Mouse (Mus musculus) hindbrain, embryonic 13.5 days (tissue): ENCODE results near the gene 1700025G04Rik. TPM values are rescaled to one million over a fixed set of nuclear protein-coding genes. Genes with fewer than 3 reads are reported as not detected.

Experiments used
- ATAC-seq: fragments of 200-750 bp; cut with Nextera tagmentation; 2 replicates; pipeline ENCODE4 v1.8.0; 2017; ENCODE audit warnings: moderate TSS enrichment; ENCODE audit not compliant: low FRiP score
- H3K27ac ChIP-seq: fragments of 300-500 bp; sonication (generic); 2 replicates; pipeline ENCODE4 v1.5.1; 2015; ENCODE audit warnings: inconsistent platforms, mild to moderate bottlenecking, moderate library complexity
- H3K27me3 ChIP-seq: fragments of 300-500 bp; sonication (generic); 2 replicates; pipeline ENCODE4 v1.6.1; 2015; ENCODE audit warnings: mild to moderate bottlenecking, inconsistent platforms
- H3K36me3 ChIP-seq: fragments of 300-500 bp; sonication (generic); 2 replicates; pipeline ENCODE4 v1.6.1; 2015; ENCODE audit warnings: mild to moderate bottlenecking, inconsistent platforms
- H3K4me1 ChIP-seq: fragments of 300-500 bp; sonication (generic); replicated peaks from 2 replicates; pipeline ENCODE4 v1.6.1; 2015; ENCODE audit warnings: inconsistent platforms
- H3K4me2 ChIP-seq: fragments of 300-500 bp; sonication (generic); 2 replicates; pipeline ENCODE4 v1.6.1; 2015; ENCODE audit warnings: inconsistent platforms, mild to moderate bottlenecking, moderate library complexity
- H3K4me3 ChIP-seq: fragments of 300-500 bp; sonication (generic); 2 replicates; pipeline ENCODE4 v1.5.1; 2015; ENCODE audit warnings: mild to moderate bottlenecking, inconsistent platforms
- H3K9ac ChIP-seq: fragments of 300-500 bp; sonication (generic); 2 replicates; pipeline ENCODE4 v1.6.1; 2015; ENCODE audit warnings: mild to moderate bottlenecking, inconsistent platforms
- H3K9me3 ChIP-seq: fragments of 300-500 bp; sonication (generic); 2 replicates; pipeline ENCODE4 v1.6.1; 2016; ENCODE audit warnings: inconsistent platforms
- WGBS: fragments of 180-500 bp; shearing (Covaris S2); methylation state at CpG from one replicate; pipeline ENCODE4 v1.1.7; 2015; 5-methylcytosine and 5-hydroxymethylcytosine counted together
- polyA plus RNA-seq: library from polyadenylated mRNA; unstranded; fragments of >200 nt; fragmentation: Nextera tagmentation; extraction: Ambion mirVana; gene quantifications from 2 replicates; pipeline ENCODE4 v1.2.1, GENCODE M21; 2015

The 1700025G04Rik gene
- polyA plus RNA-seq, 1 experiment from 2014 or later = 41.0 TPM

DNA sequence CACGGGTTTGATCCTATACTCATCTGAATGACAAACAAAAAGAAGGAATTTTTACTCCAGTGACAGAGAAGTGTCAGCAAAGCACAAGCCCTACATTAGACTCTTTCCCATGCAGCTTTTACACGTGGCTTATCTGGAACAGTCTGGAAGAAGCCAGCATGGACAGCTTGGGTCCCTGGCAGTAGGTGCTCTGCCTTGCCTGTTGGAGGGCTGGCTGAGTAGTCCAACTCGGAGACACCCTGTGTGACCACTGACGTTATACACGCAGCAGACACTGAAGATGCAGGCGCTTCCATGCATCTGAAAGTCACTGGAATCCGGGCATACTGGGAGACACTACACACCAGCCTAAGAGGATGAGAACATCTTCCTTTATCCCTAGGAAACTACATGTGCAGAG is 109.4 kb downstream of the 1700025G04Rik start:
- H3K9me3 ChIP-seq = no peaks in the 10 kb centered on the region
- ATAC-seq = no peak
- H3K4me3 ChIP-seq = no peak overlapping the region
- H3K4me2 ChIP-seq = no peak overlapping the region
- H3K27ac ChIP-seq = peak overlapping the region; percentile 5; the same call in 1 of the 2 replicates
- peaks cover 60% of the 10 kb centered on the region for H3K4me1 ChIP-seq
- no peak overlapping the region for H3K9ac ChIP-seq
- H3K36me3 ChIP-seq = no peaks in the 10 kb centered on the region
- no peaks in the 10 kb centered on the region for H3K27me3 ChIP-seq
- WGBS = 82% methylated on average over 7 of the region's 7 CpGs

GRCm38 (mm10) chr1:151979803-151980456 is 110.0 kb downstream of the 1700025G04Rik start:
- H3K4me2 ChIP-seq = no peak overlapping the region
- H3K4me3 ChIP-seq = no peak overlapping the region
- peak overlapping the region; percentile 5; the same call in 1 of the 2 replicates for H3K27ac ChIP-seq
- no peaks in the 10 kb centered on the region for H3K36me3 ChIP-seq
- H3K4me1 ChIP-seq = peaks cover 61% of the 10 kb centered on the region
- no peak overlapping the region for H3K9ac ChIP-seq
- 82% methylated on average over 13 of the region's 13 CpGs for WGBS
- H3K9me3 ChIP-seq = no peaks in the 10 kb centered on the region
- ATAC-seq = no peak
- no peaks in the 10 kb centered on the region for H3K27me3 ChIP-seq

DNA sequence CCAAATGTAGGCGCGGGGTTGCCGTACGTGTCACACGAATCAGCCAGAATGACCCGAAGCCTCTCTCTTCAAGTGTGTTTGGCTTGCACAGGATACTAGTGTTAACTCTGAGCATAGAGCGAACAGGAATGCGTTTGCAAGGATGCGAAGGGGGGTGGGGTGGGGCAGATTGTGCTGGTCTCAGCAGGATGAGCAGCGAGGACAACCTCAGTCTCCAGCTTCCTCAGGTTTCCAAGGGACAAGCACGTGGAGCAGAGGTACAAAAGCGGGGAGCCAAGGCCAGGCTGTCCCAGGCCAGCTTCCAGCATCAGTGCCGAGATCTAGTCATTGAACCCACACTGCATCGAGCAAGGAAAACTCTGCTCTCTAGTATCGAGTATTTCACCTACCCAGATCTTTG is 111.2 kb downstream of the 1700025G04Rik start:
- H3K4me1 ChIP-seq = peaks cover 52% of the 10 kb centered on the region
- H3K9ac ChIP-seq = no peak overlapping the region
- ATAC-seq = no peak
- 85% methylated on average over 15 of the region's 15 CpGs for whole genome bisulfite sequencing
- H3K36me3 ChIP-seq = no peaks in the 10 kb centered on the region
- no peak overlapping the region for H3K4me2 ChIP-seq
- no peaks in the 10 kb centered on the region for H3K27me3 ChIP-seq
- no peaks in the 10 kb centered on the region for H3K9me3 ChIP-seq
- H3K4me3 ChIP-seq = no peak overlapping the region
- H3K27ac ChIP-seq = peak overlapping the region; percentile 35; the same call in 1 of the 2 replicates

DNA sequence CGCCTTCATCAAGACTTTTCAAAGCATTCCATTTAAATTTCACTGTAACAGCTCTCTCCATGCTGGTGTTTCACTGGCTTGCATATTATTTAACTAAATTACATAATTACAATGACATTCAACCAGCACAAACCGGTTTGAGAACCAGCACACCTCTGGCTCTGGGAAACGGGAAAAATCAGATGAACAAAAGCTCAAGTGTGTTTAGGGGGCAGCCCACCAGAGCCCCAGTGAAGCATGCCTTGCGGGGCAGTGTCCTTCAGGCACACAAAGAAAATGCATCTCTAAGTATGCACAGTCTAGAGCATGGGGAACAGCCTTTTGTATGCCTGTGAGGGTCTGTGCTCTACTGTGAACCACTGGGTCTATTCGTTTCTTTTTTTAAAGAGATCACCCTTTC is 112.3 kb downstream of the 1700025G04Rik start:
- Histone ChIP-seq H3K9ac (no peak overlapping the region), H3K4me3 (no peak overlapping the region), H3K36me3 (no peaks in the 10 kb centered on the region), H3K27me3 (no peaks in the 10 kb centered on the region), H3K27ac (peak overlapping the region; percentile 80), H3K4me1 (peaks cover 49% of the 10 kb centered on the region), H3K9me3 (no peaks in the 10 kb centered on the region), H3K4me2 (no peak overlapping the region)
- peak; percentile 50 for ATAC-seq
- 28% methylated on average over 5 of the region's 5 CpGs for WGBS

DNA sequence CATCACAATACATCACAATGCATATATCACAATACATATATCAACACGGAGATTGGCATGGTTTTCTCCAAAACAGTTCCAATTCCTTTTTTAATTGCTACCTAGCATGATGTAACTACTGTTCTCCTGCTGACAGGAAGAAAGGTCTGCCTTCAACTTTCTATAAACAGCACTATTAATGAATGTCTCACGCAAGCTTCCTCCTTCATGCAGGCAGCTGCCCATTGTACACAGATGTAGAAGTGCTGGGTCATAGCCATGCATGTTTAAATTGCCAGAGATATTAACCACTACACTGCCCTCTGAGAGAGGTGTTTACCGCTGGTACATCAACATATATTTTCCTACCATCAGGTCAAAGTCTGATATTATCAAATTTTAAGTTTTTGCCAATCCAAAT is 113.1 kb downstream of the 1700025G04Rik start:
- Histone ChIP-seq H3K9me3 (no peaks in the 10 kb centered on the region), H3K9ac (no peak overlapping the region), H3K27me3 (no peaks in the 10 kb centered on the region), H3K4me2 (no peak overlapping the region), H3K27ac (no peak overlapping the region; the same call in 1 of the 2 replicates), H3K36me3 (no peaks in the 10 kb centered on the region), H3K4me3 (no peak overlapping the region), H3K4me1 (peaks cover 49% of the 10 kb centered on the region)
- ATAC-seq = no peak
- 77% methylated on average over 3 of the region's 3 CpGs for WGBS

DNA sequence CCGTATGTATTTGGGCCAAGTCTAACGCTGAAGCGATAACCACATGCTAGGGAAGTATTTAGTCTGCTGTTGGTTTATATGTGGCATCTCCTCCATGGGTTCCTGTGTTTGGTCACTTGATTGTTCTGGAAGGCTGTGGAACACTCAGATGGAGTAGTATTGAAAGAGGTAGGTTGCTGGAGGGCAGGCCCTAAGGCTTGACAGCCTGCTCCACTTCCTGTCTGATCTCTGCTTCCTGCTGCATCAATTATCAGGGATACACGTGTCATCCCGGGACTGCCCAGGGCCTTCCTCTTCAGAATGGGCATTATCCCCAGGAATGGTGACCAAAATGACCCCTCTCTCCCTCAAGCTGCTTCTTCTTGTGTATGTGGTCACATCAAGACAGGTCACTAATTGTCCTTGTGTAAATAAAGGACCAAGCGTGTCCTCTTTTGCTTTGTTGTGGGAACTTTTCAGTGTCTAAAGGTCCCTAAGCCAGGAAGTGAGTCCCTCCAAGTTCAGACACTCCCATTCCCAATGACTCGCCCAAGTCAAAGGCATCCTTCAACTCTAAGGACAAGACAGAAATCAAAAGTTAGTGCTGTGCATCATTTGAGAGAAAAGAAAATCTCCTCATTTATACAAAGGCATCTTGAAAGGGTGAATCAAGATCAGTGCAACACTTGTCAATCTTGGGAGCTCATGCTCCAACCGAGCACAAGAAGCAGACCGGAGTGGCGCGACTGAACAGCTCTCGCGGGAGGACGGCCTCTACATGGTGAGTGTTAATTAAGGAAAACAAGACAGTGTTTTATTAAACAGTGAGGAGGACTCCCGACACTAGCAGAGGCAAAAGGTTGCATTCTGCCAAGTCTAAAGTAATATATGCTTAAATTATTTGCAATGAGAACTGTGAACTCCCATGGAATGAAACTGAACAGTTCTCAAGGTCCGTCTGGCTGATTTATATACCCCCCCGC is 114.2 kb downstream of the 1700025G04Rik start:
- no peak overlapping the region for H3K9ac ChIP-seq
- no peaks in the 10 kb centered on the region for H3K27me3 ChIP-seq
- no peak for ATAC-seq
- H3K4me2 ChIP-seq = no peak overlapping the region
- H3K36me3 ChIP-seq = no peaks in the 10 kb centered on the region
- peaks cover 49% of the 10 kb centered on the region for H3K4me1 ChIP-seq
- H3K4me3 ChIP-seq = no peak overlapping the region
- no peak overlapping the region for H3K27ac ChIP-seq
- no peaks in the 10 kb centered on the region for H3K9me3 ChIP-seq
- WGBS = 62% methylated on average over 17 of the region's 17 CpGs

DNA sequence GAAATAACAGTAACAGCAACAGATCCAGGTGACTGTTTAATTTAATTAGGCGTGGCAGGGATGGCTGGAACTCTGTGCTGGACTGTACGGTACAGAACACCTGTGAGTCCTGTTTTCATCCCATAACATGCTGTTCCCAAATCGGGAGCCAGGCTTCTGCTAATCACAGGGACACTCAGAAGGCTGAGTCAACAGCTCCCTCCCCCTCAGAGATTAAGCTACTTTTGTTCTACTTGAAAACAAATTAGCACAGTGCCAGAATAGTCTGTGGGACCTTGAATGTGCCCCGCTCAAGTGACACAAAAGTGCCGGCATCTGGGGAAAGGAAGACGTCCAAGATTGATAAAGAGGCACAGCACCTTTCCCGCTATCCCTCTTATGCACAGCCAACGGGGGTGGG is 115.0 kb downstream of the 1700025G04Rik start:
- H3K4me1 ChIP-seq = peaks cover 41% of the 10 kb centered on the region
- H3K36me3 ChIP-seq = no peaks in the 10 kb centered on the region
- H3K9ac ChIP-seq = no peak overlapping the region
- 75% methylated on average over 8 of the region's 8 CpGs for WGBS
- H3K27ac ChIP-seq = no peak overlapping the region
- H3K4me2 ChIP-seq = no peak overlapping the region
- ATAC-seq = no peak
- no peaks in the 10 kb centered on the region for H3K27me3 ChIP-seq
- H3K9me3 ChIP-seq = no peaks in the 10 kb centered on the region
- H3K4me3 ChIP-seq = no peak overlapping the region

DNA sequence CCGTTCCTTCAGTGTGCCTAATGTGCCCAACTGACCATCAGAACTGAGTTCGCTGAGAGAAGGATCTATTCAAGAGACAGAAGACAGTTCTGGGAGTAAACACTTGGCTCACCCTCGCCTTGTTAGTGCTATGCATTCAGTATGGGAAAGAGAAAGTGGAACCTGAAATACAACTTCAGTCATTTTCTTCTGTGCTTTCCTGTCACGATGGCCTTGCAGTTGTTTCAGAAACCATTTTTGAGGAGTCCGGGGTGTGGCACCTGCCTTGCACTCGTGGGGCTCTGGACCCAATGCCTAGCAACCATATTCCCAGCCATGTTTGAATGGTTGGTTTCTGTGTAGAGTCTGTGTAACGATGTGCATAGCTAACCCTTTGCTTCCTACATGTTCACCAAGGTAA is 115.5 kb downstream of the 1700025G04Rik start:
- Histone ChIP-seq H3K36me3 (no peaks in the 10 kb centered on the region), H3K9me3 (no peaks in the 10 kb centered on the region), H3K4me1 (peaks cover 39% of the 10 kb centered on the region), H3K27me3 (no peaks in the 10 kb centered on the region), H3K27ac (no peak overlapping the region), H3K4me2 (no peak overlapping the region), H3K9ac (no peak overlapping the region), H3K4me3 (no peak overlapping the region)
- no peak for ATAC-seq
- 90% methylated on average over 7 of the region's 7 CpGs for WGBS

- no peak for ATAC-seq
- no peaks in the 10 kb centered on the region for H3K27me3 ChIP-seq
- H3K4me3 ChIP-seq = no peak overlapping the region
- peak overlapping the region; percentile 60; the same call in 1 of the 2 replicates for H3K27ac ChIP-seq
- no peak overlapping the region for H3K4me2 ChIP-seq
- no peaks in the 10 kb centered on the region for H3K36me3 ChIP-seq
- H3K4me1 ChIP-seq = peaks cover 32% of the 10 kb centered on the region
- no peak overlapping the region for H3K9ac ChIP-seq
- H3K9me3 ChIP-seq = no peaks in the 10 kb centered on the region
- WGBS = 72% methylated on average over 5 of the region's 5 CpGs
Measured at GRCm38 (mm10) chr1:151973110-151973700, 116.7 kb downstream of the 1700025G04Rik start.

DNA sequence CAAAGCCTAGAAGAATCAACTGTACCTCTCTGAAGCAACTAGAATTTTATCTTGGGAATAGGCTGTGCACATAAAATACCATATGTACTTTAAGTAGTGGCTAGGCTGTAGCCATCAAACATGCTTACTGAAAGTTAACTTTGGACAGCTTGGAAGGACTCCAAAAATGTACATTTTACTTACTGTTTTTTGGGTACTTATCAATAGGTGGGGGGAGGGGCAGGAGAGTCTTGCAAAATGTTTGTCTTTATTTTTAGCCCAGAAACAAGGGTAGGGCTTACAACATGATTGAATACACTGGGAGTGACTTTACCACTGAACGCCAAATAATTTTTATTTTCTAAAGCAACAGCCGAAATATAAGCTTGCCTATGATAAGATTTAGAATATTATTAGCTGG is 118.3 kb downstream of the 1700025G04Rik start:
- no peaks in the 10 kb centered on the region for H3K9me3 ChIP-seq
- no peak overlapping the region for H3K9ac ChIP-seq
- H3K4me2 ChIP-seq = no peak overlapping the region
- H3K4me3 ChIP-seq = no peak overlapping the region
- no peak for ATAC-seq
- no peaks in the 10 kb centered on the region for H3K36me3 ChIP-seq
- no peak overlapping the region for H3K27ac ChIP-seq
- H3K27me3 ChIP-seq = no peaks in the 10 kb centered on the region
- H3K4me1 ChIP-seq = peaks cover 21% of the 10 kb centered on the region
- 93% methylated on average over 2 of the region's 2 CpGs for WGBS

DNA sequence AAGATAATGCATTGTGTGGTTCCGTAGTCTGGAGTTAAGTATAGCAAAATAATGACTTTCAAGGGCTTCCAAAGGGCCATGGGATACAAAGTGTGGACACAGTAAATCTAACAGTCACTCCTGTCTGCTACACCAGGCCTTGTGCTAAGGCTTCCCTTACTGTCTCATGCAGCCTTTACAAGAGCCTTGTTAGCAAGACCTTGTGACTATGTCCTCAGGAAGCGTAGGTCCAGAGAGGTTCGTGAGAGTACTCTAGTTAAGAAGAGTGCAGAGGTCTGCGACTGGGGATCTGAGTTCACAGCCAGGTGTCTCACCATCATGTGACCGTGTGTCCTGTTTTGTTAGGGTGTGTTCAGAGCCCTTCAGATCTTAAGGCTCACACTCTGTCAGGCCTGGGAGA is 121.8 kb downstream of the 1700025G04Rik start:
- WGBS = 92% methylated on average over 5 of the region's 5 CpGs
- Histone ChIP-seq H3K9me3 (no peaks in the 10 kb centered on the region), H3K4me1 (peaks cover 5% of the 10 kb centered on the region; the same call in 1 of the 2 replicates)

GRCm38 (mm10) chr1:151964811-151965210 is 125.1 kb downstream of the 1700025G04Rik start:
- Histone ChIP-seq H3K9ac (no peak overlapping the region), H3K4me3 (no peak overlapping the region), H3K27ac (no peak overlapping the region), H3K36me3 (0 out of 2 replicates have a peak, but pooled peaks cover 2% of the 10 kb centered on the region), H3K9me3 (no peaks in the 10 kb centered on the region), H3K4me1 (peaks cover 17% of the 10 kb centered on the region; the same call in 1 of the 2 replicates), H3K27me3 (no peaks in the 10 kb centered on the region), H3K4me2 (no peak overlapping the region)
- WGBS = 94% methylated on average over 2 of the region's 2 CpGs
- no peak for ATAC-seq

More for the DNA sequence above, 121.8 kb downstream of the 1700025G04Rik start:
- Histone ChIP-seq H3K4me2 (no peak overlapping the region), H3K36me3 (0 out of 2 replicates have a peak, but pooled peaks cover 2% of the 10 kb centered on the region), H3K9ac (no peak overlapping the region), H3K27me3 (no peaks in the 10 kb centered on the region), H3K4me3 (no peak overlapping the region), H3K27ac (no peak overlapping the region)
- ATAC-seq = no peak
